Mouse (Mus musculus) liver, postnatal 0 days (tissue): ENCODE measurements around the gene Mgat5.

ENCODE experiments used
- CTCF ChIP-seq: sonication (generic); IDR thresholded peaks from 2 replicates; pipeline ENCODE4 v1.5.1; 2016; ENCODE audit warnings: antibody characterized with exemption, low read depth
- EP300 ChIP-seq: IDR thresholded peaks from 2 replicates; pipeline ENCODE4 v1.6.1; 2016; ENCODE audit warnings: antibody characterized with exemption, low read depth, mild to moderate bottlenecking

- TF ChIP-seq CTCF (no peak), EP300 (no peak)
Measured at GRCm38 (mm10) chr1:127398186-127398585, 193.4 kb downstream of the Mgat5 start.
